Mouse (Mus musculus) small intestine, adult 10 weeks (tissue): ENCODE data around the gene Cry2. TPM values are rescaled to one million over a fixed set of nuclear protein-coding genes. Genes with fewer than 3 reads are reported as not detected.

Experiments used
- polyA plus RNA-seq: library from polyadenylated mRNA; stranded (reverse); fragments of 350-450 nt; fragmentation: Illumina TruSeq; extraction: RNeasy Lipid Tissue Mini Kit (QIAGEN cat#74804); gene quantifications from one replicate; pipeline ENCODE4 v1.2.3, GENCODE M21; 2014; ENCODE audit warnings: low replicate concordance

Cry2 gene
- 0.52 TPM for polyA plus RNA-seq

GRCm38 (mm10) chr2:92433578-92434374 lies at the start of gene Cry2:
Gene Cry2 (minus strand): TSS chr2:92434043.

GRCm38 (mm10) chr2:92459921-92460707 lies 26.3 kb upstream of the Cry2 start, which contains the start of gene Slc35c1:
Gene Slc35c1 (minus strand): TSS chr2:92460538.

DNA sequence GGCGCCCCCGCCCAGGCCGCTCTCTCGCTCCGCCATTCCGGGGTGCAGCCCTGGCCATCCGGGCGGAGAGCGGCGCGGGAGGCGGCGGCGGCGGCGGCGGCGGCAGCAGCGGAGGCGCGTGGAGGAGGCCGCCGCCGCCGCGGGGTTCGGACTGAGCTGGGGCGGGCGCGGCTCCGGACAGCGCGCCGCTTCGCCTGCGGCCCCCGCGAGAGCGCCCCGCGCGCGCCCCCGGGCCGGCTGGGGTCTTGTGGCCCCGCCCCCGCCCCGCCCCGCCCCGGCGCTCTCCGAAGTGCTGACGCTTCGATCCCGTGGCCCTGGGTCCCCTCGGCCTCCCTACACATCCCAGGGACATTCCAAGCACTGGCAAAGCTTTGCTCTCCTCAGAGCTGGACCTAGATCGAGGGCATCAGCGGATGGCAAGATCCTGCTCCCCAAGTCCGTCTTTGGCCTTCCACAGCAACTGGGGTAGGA lies 32.7 kb downstream of the Cry2 start, which contains the start of gene Mapk8ip1:
Gene Mapk8ip1, minus strand, starts transcription at position 173 of the 471 bp plus-strand sequence.

DNA sequence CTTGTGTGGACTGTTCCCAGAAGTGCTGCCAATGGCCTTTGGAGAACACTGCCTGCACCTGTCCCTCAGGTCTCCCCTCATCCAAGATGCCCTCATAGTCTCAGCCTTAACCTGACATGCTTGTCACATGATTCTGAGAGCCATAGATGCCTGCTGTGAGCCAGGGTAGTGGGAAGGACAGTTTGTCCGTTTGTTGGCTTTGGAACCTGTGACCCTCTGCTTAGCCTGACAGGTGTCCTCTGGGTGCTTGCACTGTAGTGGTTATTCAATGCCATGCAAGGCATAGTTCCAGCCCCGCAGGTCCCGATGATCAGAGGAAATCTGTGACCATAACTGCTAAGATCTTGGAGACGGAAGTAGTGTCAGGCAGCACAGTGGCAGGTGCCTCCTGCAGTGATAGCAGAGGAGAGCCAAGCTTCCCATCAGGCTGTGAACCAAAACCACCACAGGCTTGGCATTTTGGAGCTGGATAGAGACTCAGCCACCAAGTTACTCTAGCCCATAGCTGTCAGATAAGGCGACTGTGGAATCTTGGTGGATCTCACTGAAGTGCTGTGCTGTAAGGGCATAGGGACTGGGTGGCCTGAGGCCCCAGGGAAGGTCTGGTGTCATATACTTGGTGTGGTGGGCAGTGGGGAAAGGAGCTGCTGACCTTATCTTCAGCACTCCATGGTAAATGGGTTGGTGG lies 51.8 kb downstream of the Cry2 start, which contains the start of gene 1700029I15Rik:
Gene 1700029I15Rik, plus strand, starts transcription at position 638 of the 688 bp plus-strand sequence.

DNA sequence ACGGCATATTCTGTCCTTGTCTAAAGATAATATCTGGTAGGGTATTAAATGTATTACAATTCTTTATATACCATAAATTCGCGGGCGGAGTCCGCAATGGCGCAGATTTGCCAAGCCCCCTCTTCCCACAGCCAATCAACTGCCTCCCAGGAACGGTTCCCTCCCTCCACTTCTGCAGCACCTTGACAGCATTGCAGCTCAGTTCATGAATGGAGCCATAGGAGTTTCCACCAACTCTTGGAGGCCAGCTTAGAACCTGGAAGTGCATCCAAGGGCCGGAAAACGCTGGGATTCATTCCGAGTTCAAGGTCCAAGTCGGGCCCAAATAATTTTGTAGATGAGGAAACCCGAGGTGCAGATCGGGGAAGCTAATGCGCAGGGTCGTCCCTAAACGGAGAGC lies 59.3 kb downstream of the Cry2 start, which contains the start of the genes Pex16 and Large2:
Gene Pex16, plus strand, starts transcription at position 163 of the 400 bp plus-strand sequence.
Gene Large2, minus strand, starts transcription at position 356 of the 400 bp plus-strand sequence.

Other genes starting within 250 kb of the Cry2 start
- gene Pex16, start 59.4 kb downstream of the Cry2 start, polyA plus RNA-seq: not detected
- gene Large2, start 59.2 kb downstream of the Cry2 start, polyA plus RNA-seq: 0.71 TPM
- not detected for gene 1700029I15Rik, start 51.5 kb downstream of the Cry2 start, polyA plus RNA-seq
- gene Mapk8ip1, start 32.8 kb downstream of the Cry2 start, polyA plus RNA-seq: 0.22 TPM
- gene Slc35c1, start 26.5 kb upstream of the Cry2 start, polyA plus RNA-seq: 6.3 TPM
- gene Chst1, start 165.7 kb upstream of the Cry2 start, polyA plus RNA-seq: 0.48 TPM